Mouse (Mus musculus): ENCODE measurements at regions not wholly inside any gene's neighbourhood (a gene's known extent, or its start where the extent isn't known, plus 50 kb on each side); places are given as distances from the start of the nearest gene placed in this dataset.

DNA sequence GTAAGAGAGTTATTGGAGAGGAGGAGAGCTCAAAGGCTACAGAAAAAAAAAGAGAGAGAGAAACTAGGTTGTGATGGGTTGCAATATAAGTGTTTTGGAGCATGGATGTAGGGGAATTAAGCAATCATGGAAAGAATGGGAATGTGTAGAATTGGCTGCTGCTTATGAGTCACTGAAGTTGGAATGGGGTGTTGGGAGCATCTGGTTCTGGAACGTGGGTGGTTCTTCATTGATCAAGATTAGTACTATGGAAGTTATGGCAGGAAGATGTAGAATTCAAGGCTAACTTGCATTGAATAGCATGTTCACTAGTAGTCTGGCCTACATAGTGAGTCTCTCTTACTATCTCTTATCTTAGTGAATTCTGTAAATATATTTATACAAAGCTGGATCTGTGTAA, 1526.4 kb upstream of the Got2 start:
- Histone ChIP-seq H3K4me3 (ENCODE audit: low read depth, low read length) (no peak overlapping the region), H3K4me2 (ENCODE audit: low read length) (no peak overlapping the region), H3K27ac (ENCODE audit: low read depth) (no peak overlapping the region), H3K9ac (ENCODE audit: low read length) (no peak overlapping the region), H3K27me3 (replicated peaks; ENCODE audit: control insufficient read depth, insufficient read depth, low read length) (no peaks in the 10 kb centered on the region), H3K4me1 (replicated peaks; ENCODE audit: control insufficient read depth, insufficient read depth, low read length) (no peaks in the 10 kb centered on the region), H3K9me3 (ENCODE audit: control insufficient read depth, low read length) (no peaks in the 10 kb centered on the region), H3K36me3 (ENCODE audit: control insufficient read depth, insufficient read depth, low read length) (no peaks in the 10 kb centered on the region)
- 89% methylated on average over 1 of the region's 1 CpGs for WGBS
- DNase-seq (ENCODE audit: low spot score) (no peak), ATAC-seq (replicated peaks; ENCODE audit: low FRiP score, low TSS enrichment, low read depth) (no peak)

DNA sequence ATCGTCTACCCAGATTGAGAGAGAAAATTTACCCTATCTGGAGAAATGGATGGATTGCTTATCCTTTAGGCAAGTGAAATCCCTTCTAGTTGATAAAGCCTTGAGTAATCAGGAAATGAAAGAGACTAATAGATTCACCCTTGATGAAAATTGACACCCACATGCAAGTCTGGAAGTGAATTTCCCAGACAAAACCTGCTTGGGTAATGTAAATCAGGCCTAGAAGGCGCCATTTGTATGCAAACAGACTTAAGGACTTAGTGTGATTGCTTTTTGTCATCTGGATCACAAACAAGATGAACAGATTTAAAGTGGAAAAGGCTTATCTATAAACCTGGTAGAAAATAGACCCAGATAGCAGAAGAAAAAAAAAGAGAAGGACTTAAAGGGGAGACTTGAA, 1515.0 kb upstream of the Got2 start:
- no peaks in the 10 kb centered on the region for H3K4me1 ChIP-seq (replicated peaks; ENCODE audit: control insufficient read depth, insufficient read depth, low read length)
- DNase-seq (ENCODE audit: low spot score) (no peak), ATAC-seq (replicated peaks; ENCODE audit: low FRiP score, low TSS enrichment, low read depth) (no peak)
- no peak overlapping the region for H3K4me2 ChIP-seq (ENCODE audit: low read length)
- H3K36me3 ChIP-seq (ENCODE audit: control insufficient read depth, insufficient read depth, low read length), result no peaks in the 10 kb centered on the region
- WGBS, result 61% methylated on average over 2 of the region's 2 CpGs
- H3K9ac ChIP-seq (ENCODE audit: low read length), result no peak overlapping the region
- no peak overlapping the region for H3K27ac ChIP-seq (ENCODE audit: low read depth)
- no peak overlapping the region for H3K4me3 ChIP-seq (ENCODE audit: low read depth, low read length)
- no peaks in the 10 kb centered on the region for H3K9me3 ChIP-seq (ENCODE audit: control insufficient read depth, low read length)
- no peaks in the 10 kb centered on the region for H3K27me3 ChIP-seq (replicated peaks; ENCODE audit: control insufficient read depth, insufficient read depth, low read length)

DNA sequence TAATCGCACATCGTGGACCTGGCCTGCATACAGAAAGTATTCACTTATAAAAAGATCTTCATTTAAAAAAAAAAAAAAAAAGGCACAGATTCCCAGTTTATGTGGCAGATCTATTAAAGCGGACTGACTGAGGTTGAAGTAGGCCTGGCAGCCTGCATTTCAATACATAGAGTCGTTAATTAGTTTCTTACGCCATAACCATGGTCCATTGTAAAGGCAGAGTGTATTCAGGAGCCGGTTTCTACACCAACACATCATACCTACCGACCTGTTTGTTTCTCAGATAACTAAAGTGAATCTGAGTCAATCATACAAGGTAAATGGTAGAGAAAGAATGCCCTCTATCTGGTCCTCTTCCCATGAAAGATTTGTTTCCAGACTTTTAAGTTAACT, 1509.0 kb upstream of the Got2 start:
- no peaks in the 10 kb centered on the region for H3K36me3 ChIP-seq (ENCODE audit: control insufficient read depth, insufficient read depth, low read length)
- no peaks in the 10 kb centered on the region for H3K27me3 ChIP-seq (replicated peaks; ENCODE audit: control insufficient read depth, insufficient read depth, low read length)
- no peak overlapping the region for H3K27ac ChIP-seq (ENCODE audit: low read depth)
- no peak overlapping the region for H3K9ac ChIP-seq (ENCODE audit: low read length)
- H3K4me2 ChIP-seq (ENCODE audit: low read length), result no peak overlapping the region
- ATAC-seq (replicated peaks; ENCODE audit: low FRiP score, low TSS enrichment, low read depth) (no peak), DNase-seq (ENCODE audit: low spot score) (no peak)
- H3K4me3 ChIP-seq (ENCODE audit: low read depth, low read length), result no peak overlapping the region
- WGBS, result 46% methylated on average over 7 of the region's 7 CpGs
- no peaks in the 10 kb centered on the region for H3K4me1 ChIP-seq (replicated peaks; ENCODE audit: control insufficient read depth, insufficient read depth, low read length)
- H3K9me3 ChIP-seq (ENCODE audit: control insufficient read depth, low read length), result no peaks in the 10 kb centered on the region

DNA sequence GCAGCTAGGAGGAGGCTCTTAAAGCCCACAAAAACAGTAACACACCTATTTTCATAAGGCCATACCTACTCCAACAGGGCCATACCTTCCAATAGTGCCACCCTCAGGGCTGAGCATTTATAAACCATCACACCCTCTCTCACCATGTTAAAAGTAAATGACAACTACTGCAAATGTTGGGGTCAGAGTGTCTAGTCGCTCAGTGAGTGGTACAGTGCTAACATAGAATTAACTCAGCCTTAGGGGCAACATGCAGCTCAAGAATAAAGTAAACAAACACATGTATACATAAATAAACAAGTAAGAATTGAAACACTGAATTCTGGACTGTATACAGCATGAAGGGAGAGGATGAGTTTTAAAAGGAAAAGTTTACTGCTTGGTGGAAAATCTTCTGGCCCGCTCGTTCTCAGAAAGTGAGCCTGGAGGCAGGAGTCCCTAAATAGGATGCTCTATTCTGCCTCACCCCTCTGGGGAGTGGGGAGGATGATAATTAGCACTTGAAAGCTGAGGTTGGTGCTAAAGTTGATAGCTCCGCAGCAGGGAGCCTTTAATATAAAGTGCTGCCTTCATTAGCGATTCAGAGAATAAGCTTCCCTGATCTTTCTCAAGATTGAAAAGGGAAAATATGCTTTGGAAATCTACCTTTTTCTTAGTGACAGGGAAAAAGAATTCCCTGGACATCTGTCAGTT, 1508.4 kb upstream of the Got2 start:
- Histone ChIP-seq H3K27ac (ENCODE audit: low read depth) (no peak overlapping the region), H3K4me2 (ENCODE audit: low read length) (no peak overlapping the region), H3K36me3 (ENCODE audit: control insufficient read depth, insufficient read depth, low read length) (no peaks in the 10 kb centered on the region), H3K9ac (ENCODE audit: low read length) (no peak overlapping the region), H3K9me3 (ENCODE audit: control insufficient read depth, low read length) (no peaks in the 10 kb centered on the region), H3K4me3 (ENCODE audit: low read depth, low read length) (no peak overlapping the region), H3K27me3 (replicated peaks; ENCODE audit: control insufficient read depth, insufficient read depth, low read length) (no peaks in the 10 kb centered on the region), H3K4me1 (replicated peaks; ENCODE audit: control insufficient read depth, insufficient read depth, low read length) (no peaks in the 10 kb centered on the region)
- no peak for DNase-seq (ENCODE audit: low spot score)
- ATAC-seq (replicated peaks; ENCODE audit: low FRiP score, low TSS enrichment, low read depth), result no peak
- 32% methylated on average over 5 of the region's 5 CpGs for WGBS

DNA sequence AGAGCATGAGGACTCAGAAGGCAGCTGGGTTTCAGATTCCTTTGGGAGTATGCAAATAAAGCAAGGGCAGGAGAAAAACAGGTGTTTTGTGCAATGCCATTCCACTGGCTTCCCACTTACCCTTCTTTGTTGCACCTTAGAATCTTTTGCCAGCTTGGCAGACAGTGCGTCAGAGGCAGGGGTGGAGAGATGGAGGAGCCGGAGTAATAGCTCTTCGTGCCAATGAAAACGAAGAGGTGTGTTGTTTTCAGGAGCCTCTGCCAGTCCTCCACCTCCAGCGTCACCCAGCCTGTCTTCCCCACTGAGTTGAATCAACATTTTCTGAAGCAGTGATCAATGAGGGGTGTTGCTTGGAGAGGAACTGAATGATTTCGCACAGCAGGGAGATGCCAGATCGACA, 1501.3 kb upstream of the Got2 start:
- 9% methylated on average over 7 of the region's 7 CpGs for WGBS
- Histone ChIP-seq H3K4me3 (ENCODE audit: low read depth, low read length) (no peak overlapping the region), H3K36me3 (ENCODE audit: control insufficient read depth, insufficient read depth, low read length) (no peaks in the 10 kb centered on the region), H3K4me2 (ENCODE audit: low read length) (no peak overlapping the region), H3K9me3 (ENCODE audit: control insufficient read depth, low read length) (no peaks in the 10 kb centered on the region), H3K27ac (ENCODE audit: low read depth) (no peak overlapping the region), H3K9ac (ENCODE audit: low read length) (no peak overlapping the region), H3K27me3 (replicated peaks; ENCODE audit: control insufficient read depth, insufficient read depth, low read length) (no peaks in the 10 kb centered on the region), H3K4me1 (replicated peaks; ENCODE audit: control insufficient read depth, insufficient read depth, low read length) (no peaks in the 10 kb centered on the region)
- DNase-seq (ENCODE audit: low spot score) (no peak), ATAC-seq (replicated peaks; ENCODE audit: low FRiP score, low TSS enrichment, low read depth) (no peak)

DNA sequence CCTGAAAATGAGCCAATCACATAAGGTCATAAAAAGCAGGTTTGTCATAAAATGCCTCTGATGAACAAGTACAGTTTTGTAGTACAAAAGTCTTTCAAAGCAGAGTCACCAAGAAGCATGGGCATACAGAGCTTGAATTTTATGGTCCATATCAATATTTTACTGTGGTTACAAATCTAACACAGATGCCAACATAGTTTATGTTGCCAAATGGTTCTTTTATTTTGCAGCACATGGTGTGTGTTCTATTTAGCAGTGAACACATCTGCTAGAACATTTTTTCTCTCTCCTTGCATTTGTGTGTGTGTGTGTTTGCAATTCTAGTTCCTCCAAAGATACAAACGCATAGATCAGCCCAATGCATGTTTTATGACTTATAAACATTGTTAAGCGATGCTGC, 1500.8 kb upstream of the Got2 start:
- Histone ChIP-seq H3K27me3 (replicated peaks; ENCODE audit: control insufficient read depth, insufficient read depth, low read length) (no peaks in the 10 kb centered on the region), H3K9me3 (ENCODE audit: control insufficient read depth, low read length) (no peaks in the 10 kb centered on the region), H3K36me3 (ENCODE audit: control insufficient read depth, insufficient read depth, low read length) (no peaks in the 10 kb centered on the region), H3K27ac (ENCODE audit: low read depth) (no peak overlapping the region), H3K4me2 (ENCODE audit: low read length) (no peak overlapping the region), H3K9ac (ENCODE audit: low read length) (no peak overlapping the region), H3K4me1 (replicated peaks; ENCODE audit: control insufficient read depth, insufficient read depth, low read length) (no peaks in the 10 kb centered on the region), H3K4me3 (ENCODE audit: low read depth, low read length) (no peak overlapping the region)
- DNase-seq (ENCODE audit: low spot score) (no peak), ATAC-seq (replicated peaks; ENCODE audit: low FRiP score, low TSS enrichment, low read depth) (no peak)
- 19% methylated on average over 2 of the region's 2 CpGs for WGBS

DNA sequence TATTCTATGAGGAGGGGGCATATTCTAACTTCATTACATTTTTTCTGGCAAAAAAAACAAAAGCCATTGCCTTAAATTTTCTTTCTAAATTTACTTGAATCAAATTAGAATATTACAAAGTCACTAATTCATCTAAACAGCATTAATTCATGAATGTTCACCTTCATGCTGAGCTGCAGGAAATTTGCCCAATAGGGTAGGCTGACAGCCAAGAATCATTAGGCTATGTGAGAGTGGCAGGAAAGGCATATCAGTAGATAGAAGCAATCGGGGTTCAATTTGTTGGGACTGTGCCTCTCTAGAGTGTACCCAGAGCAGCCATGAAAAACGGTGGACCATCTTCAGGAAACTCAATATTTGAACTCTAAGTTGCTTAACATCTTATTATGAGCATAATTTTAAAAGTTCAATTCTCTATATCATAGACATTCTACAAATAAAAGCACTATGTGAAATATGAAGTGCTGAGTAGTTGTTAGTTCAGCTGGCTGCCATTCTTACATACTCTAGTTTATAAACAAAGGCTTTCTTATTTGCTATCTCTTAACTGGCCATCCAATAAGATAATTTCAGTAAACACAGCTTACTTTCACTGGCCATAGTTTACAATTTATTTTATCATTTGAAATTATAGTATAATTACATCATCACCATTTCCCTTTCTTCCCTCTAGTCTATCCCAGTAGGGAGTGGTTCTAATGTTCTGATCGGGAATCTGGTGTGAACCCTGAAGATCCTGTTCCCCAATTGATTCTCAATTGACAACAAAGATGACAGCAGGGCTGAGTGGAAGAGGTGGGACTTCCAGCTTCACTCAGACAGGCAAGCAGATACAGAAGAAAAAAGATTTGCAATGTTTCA, 1486.8 kb upstream of the Got2 start:
- Histone ChIP-seq H3K27me3 (replicated peaks; ENCODE audit: control insufficient read depth, insufficient read depth, low read length) (no peaks in the 10 kb centered on the region), H3K9ac (ENCODE audit: low read length) (no peak overlapping the region), H3K4me3 (ENCODE audit: low read depth, low read length) (no peak overlapping the region), H3K27ac (ENCODE audit: low read depth) (no peak overlapping the region), H3K4me1 (replicated peaks; ENCODE audit: control insufficient read depth, insufficient read depth, low read length) (no peaks in the 10 kb centered on the region), H3K36me3 (ENCODE audit: control insufficient read depth, insufficient read depth, low read length) (no peaks in the 10 kb centered on the region), H3K9me3 (ENCODE audit: control insufficient read depth, low read length) (no peaks in the 10 kb centered on the region), H3K4me2 (ENCODE audit: low read length) (no peak overlapping the region)
- no peak for DNase-seq (ENCODE audit: low spot score)
- 80% methylated on average over 3 of the region's 3 CpGs for WGBS
- ATAC-seq (replicated peaks; ENCODE audit: low FRiP score, low TSS enrichment, low read depth), result no peak

DNA sequence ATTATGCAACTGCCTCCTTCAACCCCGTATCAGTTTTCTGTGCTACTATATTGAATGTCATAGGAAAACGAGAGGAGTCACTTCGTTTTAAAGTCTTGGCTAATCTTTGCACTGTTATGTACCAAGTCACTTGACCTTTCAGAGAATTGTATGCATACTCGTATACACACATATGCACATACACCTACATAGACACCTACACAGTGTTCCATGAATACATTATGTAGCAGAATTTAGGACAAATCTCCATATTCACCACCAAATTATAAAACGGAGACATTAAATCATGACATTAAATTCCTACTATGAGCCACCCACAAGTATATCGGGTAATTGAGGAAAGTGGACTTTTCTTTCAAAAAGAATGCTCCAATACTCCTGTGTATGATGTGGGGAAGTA, 1458.3 kb upstream of the Got2 start:
- no peaks in the 10 kb centered on the region for H3K27me3 ChIP-seq (replicated peaks; ENCODE audit: control insufficient read depth, insufficient read depth, low read length)
- no peaks in the 10 kb centered on the region for H3K4me1 ChIP-seq (replicated peaks; ENCODE audit: control insufficient read depth, insufficient read depth, low read length)
- no peak overlapping the region for H3K9ac ChIP-seq (ENCODE audit: low read length)
- H3K4me3 ChIP-seq (ENCODE audit: low read depth, low read length), result no peak overlapping the region
- no peaks in the 10 kb centered on the region for H3K36me3 ChIP-seq (ENCODE audit: control insufficient read depth, insufficient read depth, low read length)
- 88% methylated on average over 6 of the region's 6 CpGs for WGBS
- no peak for ATAC-seq (replicated peaks; ENCODE audit: low FRiP score, low TSS enrichment, low read depth)
- H3K4me2 ChIP-seq (ENCODE audit: low read length), result no peak overlapping the region
- H3K27ac ChIP-seq (ENCODE audit: low read depth), result no peak overlapping the region
- no peak for DNase-seq (ENCODE audit: low spot score)
- H3K9me3 ChIP-seq (ENCODE audit: control insufficient read depth, low read length), result no peaks in the 10 kb centered on the region

DNA sequence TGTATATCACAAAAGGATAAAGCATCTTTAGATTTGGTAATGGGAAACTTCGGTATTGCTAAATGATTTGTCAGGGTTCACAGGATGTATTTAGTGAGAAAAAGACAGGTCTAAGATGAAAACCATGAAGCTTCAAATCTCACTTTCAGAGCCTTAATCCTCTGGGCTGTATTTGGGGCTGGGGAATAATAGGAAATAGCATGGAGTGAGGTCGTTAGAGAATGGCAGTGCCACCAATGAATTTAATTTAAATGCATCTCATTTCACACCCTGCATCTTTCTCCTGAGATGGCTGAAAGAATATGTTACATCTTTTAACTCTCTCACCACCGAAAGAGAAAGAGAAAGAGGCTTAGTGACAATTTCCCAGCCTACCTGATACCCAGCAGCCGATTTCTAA, 1427.2 kb upstream of the Got2 start:
- DNase-seq (ENCODE audit: low spot score) (no peak), ATAC-seq (replicated peaks; ENCODE audit: low FRiP score, low TSS enrichment, low read depth) (no peak)
- H3K9ac ChIP-seq (ENCODE audit: low read length), result no peak overlapping the region
- no peak overlapping the region for H3K27ac ChIP-seq (ENCODE audit: low read depth)
- no peaks in the 10 kb centered on the region for H3K4me1 ChIP-seq (replicated peaks; ENCODE audit: control insufficient read depth, insufficient read depth, low read length)
- no peaks in the 10 kb centered on the region for H3K36me3 ChIP-seq (ENCODE audit: control insufficient read depth, insufficient read depth, low read length)
- WGBS, result 79% methylated on average over 4 of the region's 4 CpGs
- H3K4me3 ChIP-seq (ENCODE audit: low read depth, low read length), result no peak overlapping the region
- H3K27me3 ChIP-seq (replicated peaks; ENCODE audit: control insufficient read depth, insufficient read depth, low read length), result no peaks in the 10 kb centered on the region
- H3K9me3 ChIP-seq (ENCODE audit: control insufficient read depth, low read length), result no peaks in the 10 kb centered on the region
- no peak overlapping the region for H3K4me2 ChIP-seq (ENCODE audit: low read length)
